Mouse (Mus musculus) ovary, postnatal 36 days (tissue): ENCODE data around the gene Notch2.

Experiments
- DNase-seq: peaks from one replicate; pipeline ENCODE4 v3.0.0; 2022; ENCODE audit warnings: low spot score, mixed read lengths

Gene Notch2

GRCm38 (mm10) chr3:98013401-98014281, at the start of gene Notch2:
Gene Notch2 (plus strand): TSS chr3:98013527.
- peak; percentile 98 for DNase-seq

GRCm38 (mm10) chr3:97964878-97965353, 48.4 kb upstream of the Notch2 start:
- no peak for DNase-seq

GRCm38 (mm10) chr3:97967627-97968026, 45.7 kb upstream of the Notch2 start:
- no peak for DNase-seq

GRCm38 (mm10) chr3:97968191-97968590, 45.1 kb upstream of the Notch2 start:
- no peak for DNase-seq

- no peak for DNase-seq
Observed at GRCm38 (mm10) chr3:97969019-97969418, 44.3 kb upstream of the Notch2 start.

- DNase-seq, result no peak
Observed at GRCm38 (mm10) chr3:97971117-97971516, 42.2 kb upstream of the Notch2 start.

GRCm38 (mm10) chr3:97972200-97972599, 41.1 kb upstream of the Notch2 start:
- DNase-seq, result no peak

DNA sequence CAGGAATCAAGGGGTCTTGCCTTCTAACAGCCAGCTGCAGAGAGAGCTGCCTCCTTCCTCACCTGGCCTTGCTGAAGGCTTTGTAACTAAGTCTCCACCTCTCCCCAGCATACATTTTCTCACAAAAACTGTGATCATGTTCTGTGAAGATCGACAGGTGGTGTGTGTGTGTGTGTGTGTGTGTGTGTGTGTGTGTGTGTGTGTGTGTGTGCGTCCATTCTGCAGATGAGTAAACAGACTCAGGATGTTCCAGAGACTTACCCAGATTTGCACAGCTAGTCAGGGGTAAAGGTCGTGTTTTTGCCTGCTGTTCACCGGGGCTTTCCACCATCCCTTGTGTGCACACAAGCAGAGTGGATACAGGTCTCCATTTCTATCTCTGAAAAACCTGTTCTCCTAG, 40.6 kb upstream of the Notch2 start:
- DNase-seq, result no peak

GRCm38 (mm10) chr3:97973306-97973705, 40.0 kb upstream of the Notch2 start:
- no peak for DNase-seq

- DNase-seq, result no peak
Observed at GRCm38 (mm10) chr3:97974197-97974770, 39.0 kb upstream of the Notch2 start.

- DNase-seq, result no peak
Observed at GRCm38 (mm10) chr3:97976706-97977105, 36.6 kb upstream of the Notch2 start.

DNA sequence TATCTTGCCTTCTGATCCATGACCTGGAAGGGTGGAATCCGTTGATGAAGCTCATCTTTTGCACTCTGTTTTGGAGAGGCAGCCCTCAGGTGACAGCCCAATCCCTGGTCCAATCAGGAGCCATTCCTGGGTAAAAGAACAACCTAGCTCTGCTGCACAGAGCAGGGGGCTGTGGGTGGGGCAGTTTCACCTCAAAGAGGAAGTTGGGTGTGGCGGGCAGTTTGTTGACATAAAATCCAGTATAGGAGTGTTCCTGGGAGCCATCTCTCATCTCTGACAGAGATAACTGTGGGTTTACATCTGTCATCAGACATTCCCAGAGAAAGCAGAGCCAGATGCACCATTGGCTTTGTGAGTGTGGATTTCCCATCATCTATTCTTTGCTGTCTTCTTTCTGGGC, 34.6 kb upstream of the Notch2 start:
- no peak for DNase-seq

- DNase-seq, result no peak
Observed at GRCm38 (mm10) chr3:97980683-97981327, 32.5 kb upstream of the Notch2 start.

DNA sequence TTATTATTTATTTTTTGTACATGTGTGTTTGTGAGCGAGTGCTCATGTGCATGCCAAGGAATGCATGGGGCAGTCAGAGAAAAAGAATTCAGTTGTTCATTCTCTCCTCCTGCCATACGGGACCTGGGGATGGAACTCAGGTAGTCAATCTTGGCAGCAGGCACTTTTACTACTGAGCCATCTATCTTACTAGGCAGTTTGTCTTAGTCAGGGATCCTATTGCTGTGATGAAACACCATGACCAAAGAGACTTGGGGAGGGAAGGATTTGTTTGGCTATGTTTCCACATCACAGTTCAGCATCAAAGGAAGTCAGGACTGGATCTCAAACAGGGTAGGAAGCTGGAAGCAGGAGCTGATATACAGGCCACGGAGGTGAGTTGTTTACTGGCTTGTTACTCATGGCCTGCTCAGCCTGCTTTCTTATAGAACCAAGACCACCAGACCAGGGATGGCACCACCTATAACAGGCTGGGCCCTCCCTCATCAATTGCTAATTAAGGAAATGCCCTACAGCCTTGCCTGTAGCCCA, 31.9 kb upstream of the Notch2 start:
- no peak for DNase-seq

DNA sequence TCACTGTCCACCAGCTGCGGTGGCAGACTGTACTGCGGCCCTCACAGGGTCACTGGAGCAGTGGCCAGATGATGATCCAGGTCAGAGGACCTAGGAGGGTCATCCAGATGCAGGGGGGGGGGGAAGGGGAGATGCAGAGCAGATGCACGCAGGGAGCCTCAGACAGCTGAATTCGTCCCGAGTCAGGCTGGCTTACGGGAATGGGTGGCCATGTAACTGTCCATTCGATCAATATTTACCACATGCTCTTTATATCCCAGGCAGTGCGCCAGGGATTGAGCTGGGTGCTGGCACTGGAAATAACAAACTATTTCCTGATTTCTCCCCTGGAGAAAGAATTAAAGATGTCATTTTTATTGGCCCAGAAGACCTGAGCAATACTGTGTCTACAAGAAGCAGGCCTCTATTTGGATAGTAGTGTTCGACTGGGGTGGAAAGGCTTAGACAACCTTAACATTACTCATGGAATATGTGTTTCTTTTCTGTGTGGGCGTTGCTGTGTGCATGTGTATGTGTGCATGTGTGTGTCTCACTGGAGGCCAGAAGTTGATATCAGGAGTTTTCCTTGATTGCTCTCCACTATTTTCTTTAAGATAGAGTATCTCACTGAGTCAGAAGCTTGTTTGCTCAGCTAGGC, 28.3 kb upstream of the Notch2 start:
- DNase-seq, result no peak

GRCm38 (mm10) chr3:97985691-97986090, 27.6 kb upstream of the Notch2 start:
- no peak for DNase-seq

DNA sequence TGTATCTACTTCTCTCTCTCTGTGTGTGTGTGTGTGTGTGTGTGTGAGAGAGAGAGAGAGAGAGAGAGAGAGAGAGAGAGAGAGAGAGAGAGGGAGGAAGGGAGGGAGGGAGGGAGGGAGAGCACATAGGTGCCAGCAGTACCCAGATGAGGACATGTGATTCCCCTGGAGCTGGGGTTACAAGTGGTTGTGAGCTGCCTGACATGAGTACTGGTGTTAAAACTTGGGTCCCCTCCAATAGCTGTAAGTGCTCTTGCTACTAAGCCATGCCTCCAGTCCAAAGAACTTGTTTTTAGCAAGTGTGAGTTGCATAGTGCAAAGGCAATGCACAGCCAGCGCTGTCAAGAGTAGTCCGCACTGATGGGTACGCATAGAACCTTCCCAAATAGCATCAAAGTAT, 26.2 kb upstream of the Notch2 start:
- no peak for DNase-seq

GRCm38 (mm10) chr3:97988756-97989155, 24.6 kb upstream of the Notch2 start:
- no peak for DNase-seq

GRCm38 (mm10) chr3:97990576-97990975, 22.8 kb upstream of the Notch2 start:
- DNase-seq, result no peak

- no peak for DNase-seq
Observed at GRCm38 (mm10) chr3:97992289-97992688, 21.0 kb upstream of the Notch2 start.

DNA sequence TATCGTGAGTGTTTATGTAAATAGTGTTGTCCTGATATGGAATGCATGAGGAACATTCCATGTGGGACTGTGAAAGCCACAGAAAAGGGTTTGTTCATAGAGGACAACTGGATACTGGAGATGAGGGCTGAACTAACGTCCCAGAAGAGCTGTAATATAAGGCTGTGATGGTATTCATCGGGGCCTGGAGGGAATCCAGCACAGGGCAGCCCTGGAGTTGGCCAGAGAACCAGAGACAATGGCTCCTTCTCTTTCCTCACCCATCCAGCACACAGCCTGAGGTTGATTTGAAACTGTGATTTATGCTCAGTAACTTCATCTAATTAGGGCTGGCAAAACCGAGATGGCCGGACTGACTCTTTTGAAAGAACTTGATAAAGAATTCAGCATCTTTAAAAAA, 20.1 kb upstream of the Notch2 start:
- no peak for DNase-seq

- DNase-seq, result no peak
Observed at GRCm38 (mm10) chr3:97993920-97994545, 19.3 kb upstream of the Notch2 start.
